Mouse (Mus musculus) ES-Bruce4 (cell line): ENCODE data around the gene Rap1a.

Experiments used
- CTCF ChIP-seq: IDR thresholded peaks from one replicate; pipeline ENCODE4 v1.8.1; 2011; ENCODE audit warnings: low read depth, low read length
- EP300 ChIP-seq: IDR thresholded peaks from 2 replicates; pipeline ENCODE4 v1.6.1; 2011; ENCODE audit warnings: low read depth, low read length; ENCODE audit not compliant: insufficient read depth
- POLR2A ChIP-seq: IDR thresholded peaks from one replicate; pipeline ENCODE4 v1.8.1; 2011; ENCODE audit warnings: low read length; ENCODE audit not compliant: insufficient read depth

- TF ChIP-seq CTCF (no peak), POLR2A (no peak), EP300 (no peak)
Measured at GRCm38 (mm10) chr3:105699241-105699933, 101.7 kb downstream of the Rap1a start.
